Comparison of ENCODE assay signal across 17 mouse cellular contexts in genomic region chr6:144250625-144251181, GRCm38 (mm10).
DNase-seq lines count a peak whose midpoint lies in the region; ATAC-seq and TF ChIP-seq lines count a peak whose summit lies in the region.
"Had no signal": no experiment of that assay in that cellular context is flagged by ENCODE, and none has a peak within 500 bp of the region (broad histone marks: within the 10 kb centered on the region; RNA-seq: fewer than 3 reads in every experiment).

No protein-coding gene starts in this region.

- H3K9me3 ChIP-seq in ES-Bruce4 (replicated peaks; ENCODE audit: control insufficient read depth, insufficient read depth, low read length, poor library complexity, severe bottlenecking), result no peaks in the 10 kb centered on the region
- H3K9me3 ChIP-seq in forebrain, embryonic 12.5 days, result no peaks in the 10 kb centered on the region
- H3K9me3 ChIP-seq in midbrain, embryonic 11.5 days (ENCODE audit: control insufficient read depth, low read length), result no peaks in the 10 kb centered on the region
- H3K9me3 ChIP-seq: embryonic facial prominence, embryonic 15.5 days; heart, embryonic 13.5 days had no signal

- H3K4me3 ChIP-seq in ES-Bruce4 (ENCODE audit: low read depth, low read length), result no peak overlapping the region
- no peak overlapping the region for H3K4me3 ChIP-seq in forebrain, embryonic 12.5 days (replicated peaks)
- no peak overlapping the region for H3K4me3 ChIP-seq in midbrain, embryonic 11.5 days (ENCODE audit: low read depth, low read length)
- H3K4me3 ChIP-seq: embryonic facial prominence, embryonic 15.5 days; heart, embryonic 13.5 days had no signal

- WGBS in forebrain, embryonic 12.5 days, result 12% methylated on average over 6 of the region's 6 CpGs
- 5% methylated on average over 6 of the region's 6 CpGs for whole genome bisulfite sequencing in midbrain, embryonic 11.5 days

- no peaks in the 10 kb centered on the region for H3K36me3 ChIP-seq in ES-Bruce4 (ENCODE audit: control insufficient read depth, insufficient read depth, low read length, poor library complexity, severe bottlenecking)
- H3K36me3 ChIP-seq in forebrain, embryonic 12.5 days (replicated peaks), result no peaks in the 10 kb centered on the region
- no peaks in the 10 kb centered on the region for H3K36me3 ChIP-seq in midbrain, embryonic 11.5 days (ENCODE audit: control insufficient read depth, insufficient read depth, low read length)
- H3K36me3 ChIP-seq: embryonic facial prominence, embryonic 15.5 days; heart, embryonic 13.5 days had no signal

- TF ChIP-seq POLR2A in ES-Bruce4 (IDR thresholded peaks at IDR 0.05; ENCODE audit: insufficient read depth, low read length), result no peak

- H3K27ac ChIP-seq in ES-Bruce4 (ENCODE audit: insufficient read depth, low read length), result no peak overlapping the region
- peak overlapping the region; percentile 88 for H3K27ac ChIP-seq in forebrain, embryonic 12.5 days
- H3K27ac ChIP-seq in midbrain, embryonic 11.5 days (ENCODE audit: low read depth, low read length), result peak overlapping the region; percentile 80
- H3K27ac ChIP-seq: embryonic facial prominence, embryonic 15.5 days; heart, embryonic 13.5 days; stomach, postnatal 0 days had no signal

- peak; percentile 61; the same call in 1 of the 2 replicates for TF ChIP-seq EP300 in ES-Bruce4 (IDR thresholded peaks at IDR 0.05; ENCODE audit: insufficient read depth, low read depth, low read length)

- peak; percentile 72 for DNase-seq in ZHBTc4 (ENCODE audit: low read depth, low spot score)
- peak; percentile 92 for DNase-seq in midbrain, embryonic 11.5 days (ENCODE audit: low spot score, missing footprints)
- DNase-seq in left cerebral cortex, postnatal 4 days, result no peak
- DNase-seq in cerebellum, postnatal 25 days, result no peak
- no peak for DNase-seq in thymus, postnatal 4 days
- DNase-seq in adrenal gland, adult (ENCODE audit: inconsistent age in 2 of 2, low spot score in 1 of 2), result no peak
- DNase-seq: cerebellum, adult 18-20 months; kidney, adult 9 months; spleen, adult 18-20 months; thymus, postnatal 36 days had no signal

- no peak overlapping the region for H3K4me2 ChIP-seq in forebrain, embryonic 12.5 days
- peak overlapping the region; percentile 8; the same call in 1 of the 2 replicates for H3K4me2 ChIP-seq in midbrain, embryonic 11.5 days
- H3K4me2 ChIP-seq: embryonic facial prominence, embryonic 15.5 days; heart, embryonic 13.5 days; liver, embryonic 11.5 days had no signal

- intact Hi-C loops in left cerebral cortex, postnatal 4 days (cut with DNase I), result no loop called here

- H3K9ac ChIP-seq in ES-Bruce4 (ENCODE audit: low read depth, poor library complexity, severe bottlenecking), result no peak overlapping the region
- H3K9ac ChIP-seq in forebrain, embryonic 12.5 days, result no peak overlapping the region
- peak overlapping the region; percentile 12; the same call in 1 of the 2 replicates for H3K9ac ChIP-seq in midbrain, embryonic 11.5 days (ENCODE audit: low read length)
- H3K9ac ChIP-seq: embryonic facial prominence, embryonic 15.5 days; heart, embryonic 13.5 days had no signal

- peaks cover 4% of the 10 kb centered on the region for H3K4me1 ChIP-seq in ES-Bruce4 (ENCODE audit: control insufficient read depth, insufficient read depth, low read length)
- H3K4me1 ChIP-seq in forebrain, embryonic 12.5 days, result peaks cover 35% of the 10 kb centered on the region
- peaks cover 20% of the 10 kb centered on the region for H3K4me1 ChIP-seq in midbrain, embryonic 11.5 days (ENCODE audit: control insufficient read depth, insufficient read depth, low read length)
- H3K4me1 ChIP-seq: embryonic facial prominence, embryonic 15.5 days had no signal

- H3K27me3 ChIP-seq in ES-Bruce4 (ENCODE audit: control insufficient read depth, insufficient read depth, low read length, poor library complexity, severe bottlenecking), result no peaks in the 10 kb centered on the region
- H3K27me3 ChIP-seq in forebrain, embryonic 12.5 days, result no peaks in the 10 kb centered on the region
- no peaks in the 10 kb centered on the region for H3K27me3 ChIP-seq in midbrain, embryonic 11.5 days (ENCODE audit: control insufficient read depth, insufficient read depth, low read length)
- H3K27me3 ChIP-seq: heart, embryonic 13.5 days; Patski had no signal

- TF ChIP-seq CTCF in ES-Bruce4 (IDR thresholded peaks at IDR 0.05; ENCODE audit: low read depth, low read length), result no peak

- 0 out of 2 replicates have a peak, but pooled peaks have one; percentile 15 for ATAC-seq in forebrain, embryonic 12.5 days (ENCODE audit: low FRiP score)
- ATAC-seq in midbrain, embryonic 11.5 days (ENCODE audit: low FRiP score), result peak; percentile 77
- ATAC-seq: Patski had no signal

Comparison
In these comparisons a context has a peak if more than half of its experiments do, and no peak if none do; other contexts are left out.
1. DNase-seq: peak in ZHBTc4 (single experiment) and midbrain, embryonic 11.5 days (single experiment); none in left cerebral cortex, postnatal 4 days (single experiment), cerebellum, postnatal 25 days (0 of 2), thymus, postnatal 4 days (single experiment) and adrenal gland, adult (0 of 2).